Mouse (Mus musculus) thymus, adult 2 months (tissue): ENCODE data around the gene 2310030G06Rik. TPM values are rescaled to one million over a fixed set of nuclear protein-coding genes. Genes with fewer than 3 reads are reported as not detected.

Source experiments
- DNase-seq: peaks from one replicate; pipeline ENCODE4 v3.0.0; 2021
- H3K27ac ChIP-seq: fragments of 200-500 bp; 2 replicates; pipeline ENCODE4 v1.5.1; 2012; ENCODE audit warnings: low read length, control low read depth; ENCODE audit not compliant: control insufficient read depth, insufficient read depth
- H3K27me3 ChIP-seq: fragments of 200-500 bp; 2 replicates; pipeline ENCODE4 v1.6.1; 2012; ENCODE audit warnings: mild to moderate bottlenecking, low read length, moderate library complexity, mixed read lengths; ENCODE audit not compliant: control insufficient read depth, insufficient read depth
- H3K36me3 ChIP-seq: fragments of 200-500 bp; 2 replicates; pipeline ENCODE4 v1.6.1; 2012; ENCODE audit warnings: mild to moderate bottlenecking, low read length, moderate library complexity; ENCODE audit not compliant: control insufficient read depth, insufficient read depth
- H3K4me1 ChIP-seq: fragments of 200-500 bp; replicated peaks from 2 replicates; pipeline ENCODE4 v1.6.1; 2012; ENCODE audit warnings: low read length; ENCODE audit not compliant: control insufficient read depth, insufficient read depth
- H3K4me3 ChIP-seq: fragments of 200-500 bp; 2 replicates; pipeline ENCODE4 v1.5.1; 2012; ENCODE audit warnings: mild to moderate bottlenecking, low read length, control low read depth, moderate library complexity; ENCODE audit not compliant: control insufficient read depth, insufficient read depth
- CTCF ChIP-seq: fragments of 200-500 bp; IDR thresholded peaks from 2 replicates; pipeline ENCODE4 v1.5.1; 2012; ENCODE audit warnings: mild to moderate bottlenecking, control low read depth, low read length, moderate library complexity, borderline replicate concordance; ENCODE audit not compliant: control insufficient read depth, poor library complexity, insufficient read depth; ENCODE audit errors: extremely low read depth
- POLR2A ChIP-seq: fragments of 200-500 bp; IDR thresholded peaks from 2 replicates; pipeline ENCODE4 v1.6.1; 2012; ENCODE audit warnings: mild to moderate bottlenecking, low read length, control low read depth, moderate library complexity; ENCODE audit not compliant: control insufficient read depth, poor library complexity, insufficient read depth; ENCODE audit errors: extremely low read depth
- whole genome bisulfite sequencing: fragments of 180-500 bp; shearing (Covaris S2); methylation state at CpG from one replicate; pipeline ENCODE4 v1.1.7; 2018; 5-methylcytosine and 5-hydroxymethylcytosine counted together
- polyA plus RNA-seq: library from polyadenylated mRNA; depleted of rRNA; stranded (reverse); fragments of >200 nt; gene quantifications from 2 replicates; pipeline ENCODE4 v1.2.3, GENCODE M21; 2012

2310030G06Rik gene
- polyA plus RNA-seq, 1 experiment, result 3.6 TPM

- no peak for TF ChIP-seq CTCF
- no peak for TF ChIP-seq POLR2A
- peak; percentile 8 for DNase-seq
These were observed 37.2 kb downstream of the 2310030G06Rik start for GRCm38 (mm10) chr9:50709108-50709507.

DNA sequence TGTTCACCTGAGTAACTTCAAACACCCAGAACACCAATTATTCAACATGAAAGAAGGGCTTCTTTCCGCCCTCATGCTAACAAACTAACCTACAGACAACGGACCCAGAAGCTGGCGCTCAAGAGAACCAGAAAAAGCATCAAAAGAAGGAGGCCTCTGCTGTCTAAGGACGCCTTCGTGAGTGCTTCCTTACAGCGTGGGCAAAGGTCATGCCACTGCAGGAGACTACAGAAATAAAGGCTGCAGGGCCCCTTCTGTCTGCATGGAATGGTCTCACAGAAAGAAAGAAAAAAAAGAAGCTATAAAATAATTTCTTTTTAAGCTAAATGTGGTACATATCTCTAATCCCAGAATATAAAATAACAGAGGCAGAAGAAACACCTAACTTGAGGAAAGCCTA is 41.4 kb downstream of the 2310030G06Rik start:
- Histone ChIP-seq H3K4me1 (no peaks in the 10 kb centered on the region), H3K27me3 (peaks cover 1% of the 10 kb centered on the region), H3K36me3 (no peaks in the 10 kb centered on the region), H3K27ac (no peak overlapping the region), H3K4me3 (no peak overlapping the region)
- no peak for TF ChIP-seq CTCF
- no peak for TF ChIP-seq POLR2A
- DNase-seq, result no peak
- WGBS, result 89% methylated on average over 6 of the region's 6 CpGs

More at GRCm38 (mm10) chr9:50709108-50709507, 37.2 kb downstream of the 2310030G06Rik start:
- H3K4me1 ChIP-seq, result no peaks in the 10 kb centered on the region
- 36% methylated on average over 2 of the region's 2 CpGs for WGBS
- no peak overlapping the region for H3K4me3 ChIP-seq
- no peaks in the 10 kb centered on the region for H3K27me3 ChIP-seq
- H3K27ac ChIP-seq, result no peak overlapping the region
- H3K36me3 ChIP-seq, result no peaks in the 10 kb centered on the region

GRCm38 (mm10) chr9:50700921-50701691 is 45.2 kb downstream of the 2310030G06Rik start:
- H3K27ac ChIP-seq, result no peak overlapping the region
- WGBS, result 71% methylated on average over 11 of the region's 11 CpGs

GRCm38 (mm10) chr9:50698418-50699409 is 47.6 kb downstream of the 2310030G06Rik start:
- Histone ChIP-seq H3K27me3 (peaks cover 15% of the 10 kb centered on the region), H3K4me1 (peaks cover 9% of the 10 kb centered on the region), H3K27ac (no peak overlapping the region), H3K4me3 (peak overlapping the region; percentile 35), H3K36me3 (no peaks in the 10 kb centered on the region)
- no peak for TF ChIP-seq POLR2A
- no peak for TF ChIP-seq CTCF
- WGBS, result 2% methylated on average over 70 of the region's 70 CpGs
- DNase-seq, result peak; percentile 33

More at GRCm38 (mm10) chr9:50700921-50701691, 45.2 kb downstream of the 2310030G06Rik start:
- Histone ChIP-seq H3K36me3 (no peaks in the 10 kb centered on the region), H3K4me1 (peaks cover 9% of the 10 kb centered on the region), H3K27me3 (peaks cover 15% of the 10 kb centered on the region), H3K4me3 (no peak overlapping the region)
- DNase-seq, result no peak
- TF ChIP-seq CTCF, result no peak
- no peak for TF ChIP-seq POLR2A

- Histone ChIP-seq H3K27me3 (peaks cover 15% of the 10 kb centered on the region), H3K4me3 (no peak overlapping the region), H3K36me3 (no peaks in the 10 kb centered on the region), H3K4me1 (peaks cover 9% of the 10 kb centered on the region), H3K27ac (no peak overlapping the region)
- 3% methylated on average over 12 of the region's 12 CpGs for WGBS
- DNase-seq, result peak; percentile 26
- TF ChIP-seq CTCF (no peak), POLR2A (no peak)
These were observed 48.7 kb downstream of the 2310030G06Rik start for GRCm38 (mm10) chr9:50697706-50698041.

DNA sequence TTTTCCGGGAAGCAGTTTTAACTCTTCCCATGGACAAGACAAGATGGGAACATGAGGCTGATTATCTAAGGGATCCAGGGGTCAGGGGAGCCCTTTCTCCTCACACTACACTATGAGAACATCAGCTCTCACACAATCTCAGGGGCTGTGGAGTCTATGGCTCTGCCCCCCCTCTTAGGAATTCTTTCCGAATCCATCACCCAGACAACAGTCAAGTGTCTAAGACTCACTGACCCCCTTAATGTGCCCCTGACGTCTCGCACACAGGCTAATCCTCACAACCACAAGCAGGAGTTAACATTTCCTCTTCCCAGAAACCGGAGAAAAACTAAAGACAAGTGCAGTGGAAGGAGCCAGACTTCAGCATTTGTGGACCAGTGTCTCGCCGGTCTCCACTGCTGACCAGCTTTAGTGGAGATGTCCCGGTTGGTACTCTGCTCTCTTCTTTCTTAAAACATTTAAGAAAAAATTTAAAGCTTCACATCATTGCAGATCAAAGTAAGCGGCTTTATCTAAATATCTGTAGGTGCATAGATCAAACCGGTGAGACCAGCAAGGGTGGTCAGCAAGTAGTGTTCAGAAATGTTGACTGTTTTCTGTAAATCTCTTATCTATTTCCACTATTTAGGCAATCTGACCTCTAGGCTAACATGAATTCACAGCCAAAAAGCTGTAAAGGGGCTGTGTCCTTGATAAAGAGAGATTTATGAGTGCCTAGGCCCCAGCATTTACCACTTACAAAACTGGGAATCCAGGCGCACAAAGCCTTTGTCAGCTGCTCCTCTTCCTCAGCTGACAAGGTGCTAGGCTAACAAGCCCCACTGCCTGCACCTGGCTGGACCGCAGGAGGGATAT is 49.3 kb downstream of the 2310030G06Rik start:
- Histone ChIP-seq H3K36me3 (no peaks in the 10 kb centered on the region), H3K4me1 (peaks cover 9% of the 10 kb centered on the region), H3K27ac (no peak overlapping the region), H3K4me3 (no peak overlapping the region), H3K27me3 (peaks cover 15% of the 10 kb centered on the region)
- DNase-seq, result no peak
- no peak for TF ChIP-seq CTCF
- no peak for TF ChIP-seq POLR2A
- 79% methylated on average over 12 of the region's 12 CpGs for WGBS
